Mouse (Mus musculus): Measurements from ENCODE around the gene Commd9.

The Commd9 gene

GRCm38 (mm10) chr2:101909326-101910080, 23.5 kb downstream of the Commd9 start:
- no peak for DNase-seq (ENCODE audit: inconsistent ontology term)

DNA sequence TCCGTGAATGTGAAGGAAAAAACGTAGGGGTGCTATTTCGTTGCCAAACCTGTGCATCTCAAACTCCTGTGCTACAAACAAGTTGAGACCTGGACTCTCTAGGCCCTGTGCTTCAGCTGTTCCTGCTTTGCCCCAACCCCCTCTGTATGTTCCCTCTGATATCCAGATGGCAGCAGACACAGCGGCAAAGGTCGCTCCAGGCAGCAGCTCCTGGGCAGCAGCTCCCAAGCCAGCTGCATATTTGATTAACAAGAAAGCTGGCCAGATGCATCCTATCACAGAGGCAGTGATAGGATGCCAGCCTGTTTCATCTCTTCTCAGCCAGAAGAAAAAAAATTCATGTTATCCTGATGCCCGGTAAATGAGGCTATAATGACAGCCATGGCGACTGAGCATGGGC, 32.5 kb downstream of the Commd9 start:
- DNase-seq (ENCODE audit: inconsistent ontology term) = no peak

GRCm38 (mm10) chr2:101920136-101920554, 34.1 kb downstream of the Commd9 start:
- DNase-seq (ENCODE audit: inconsistent ontology term) = peak; percentile 12

GRCm38 (mm10) chr2:101922302-101922701, 36.3 kb downstream of the Commd9 start:
- DNase-seq (ENCODE audit: inconsistent ontology term) = no peak

- DNase-seq (ENCODE audit: inconsistent ontology term) = no peak
Measured at GRCm38 (mm10) chr2:101923181-101923580, 37.1 kb downstream of the Commd9 start.

DNA sequence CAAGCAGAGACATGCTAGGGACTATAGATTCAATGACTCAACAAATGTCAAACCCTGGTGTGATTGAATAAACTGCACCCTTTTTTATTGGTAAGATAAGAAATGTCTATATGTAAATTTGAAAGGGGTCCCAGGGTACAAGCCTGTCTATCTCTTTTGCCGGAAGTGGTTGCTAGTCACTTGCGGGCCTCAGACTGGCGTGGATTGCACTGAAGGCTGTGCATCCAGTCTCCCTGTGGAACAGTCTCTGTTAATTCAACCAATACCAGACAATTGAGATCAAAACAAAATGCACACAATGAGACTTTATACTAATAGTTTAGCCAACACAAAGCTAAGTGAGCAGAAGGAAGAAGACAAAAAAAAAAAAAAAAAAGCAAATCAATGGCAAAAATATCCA, 39.1 kb downstream of the Commd9 start:
- no peak for DNase-seq (ENCODE audit: inconsistent ontology term)

GRCm38 (mm10) chr2:101925591-101926188, 39.6 kb downstream of the Commd9 start:
- DNase-seq (ENCODE audit: inconsistent ontology term) = peak; percentile 70

DNA sequence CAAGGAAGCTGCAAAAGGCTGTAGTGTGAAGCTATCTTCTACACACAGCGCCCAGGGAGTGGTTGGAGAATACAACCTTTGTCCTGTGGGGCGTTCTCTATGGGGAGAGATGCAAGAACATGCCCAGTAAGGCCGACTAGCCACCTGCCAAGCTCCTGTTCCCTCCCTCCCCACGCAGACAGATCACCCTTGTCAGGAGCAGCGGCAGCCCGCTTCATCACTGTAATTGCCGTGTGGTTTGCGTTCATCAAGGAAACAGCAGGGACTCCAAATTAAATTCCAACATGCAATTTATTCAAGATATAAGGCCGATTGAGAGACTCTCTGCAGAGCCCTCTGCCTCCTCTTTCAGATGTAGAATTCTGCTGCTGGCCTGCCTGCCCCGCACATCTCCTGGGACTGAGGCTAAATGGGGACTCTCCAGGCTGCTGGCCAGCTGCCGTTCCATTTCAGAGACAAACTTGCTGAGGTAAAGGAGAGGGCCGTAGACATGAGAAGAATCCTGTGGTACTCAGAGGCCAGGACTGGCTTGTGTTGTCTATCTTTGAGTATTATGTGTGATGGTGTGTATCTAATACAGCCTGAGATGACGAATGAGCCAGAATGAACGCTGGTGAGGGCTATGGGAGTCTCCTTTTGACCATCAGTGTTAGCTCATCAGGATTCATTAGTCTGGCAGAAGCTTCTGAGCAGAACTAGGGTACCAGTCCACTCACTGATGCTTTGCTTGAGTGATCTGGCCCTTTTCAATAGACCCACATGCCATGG, 46.3 kb downstream of the Commd9 start:
- DNase-seq (ENCODE audit: inconsistent ontology term) = peak; percentile 46

DNA sequence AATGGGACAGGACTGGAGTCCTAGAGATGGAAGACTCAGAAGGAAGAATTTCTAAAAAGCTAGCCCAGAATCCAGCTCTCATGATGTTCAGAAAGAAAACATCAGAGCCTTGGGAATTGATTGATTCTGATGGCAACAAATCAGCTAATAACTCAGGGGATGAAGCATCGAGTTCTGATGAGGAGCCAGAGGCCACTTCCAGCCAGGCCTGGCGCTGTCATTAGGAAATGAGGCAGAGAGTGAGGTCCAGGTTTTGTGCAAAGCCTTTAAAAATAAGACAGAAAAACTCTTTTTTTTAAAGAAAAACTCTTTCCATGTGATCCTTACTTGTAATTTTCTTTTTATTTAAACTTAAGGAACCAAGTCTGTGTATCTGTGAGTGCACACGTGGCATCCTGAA, 47.3 kb downstream of the Commd9 start:
- no peak for DNase-seq (ENCODE audit: inconsistent ontology term)

DNA sequence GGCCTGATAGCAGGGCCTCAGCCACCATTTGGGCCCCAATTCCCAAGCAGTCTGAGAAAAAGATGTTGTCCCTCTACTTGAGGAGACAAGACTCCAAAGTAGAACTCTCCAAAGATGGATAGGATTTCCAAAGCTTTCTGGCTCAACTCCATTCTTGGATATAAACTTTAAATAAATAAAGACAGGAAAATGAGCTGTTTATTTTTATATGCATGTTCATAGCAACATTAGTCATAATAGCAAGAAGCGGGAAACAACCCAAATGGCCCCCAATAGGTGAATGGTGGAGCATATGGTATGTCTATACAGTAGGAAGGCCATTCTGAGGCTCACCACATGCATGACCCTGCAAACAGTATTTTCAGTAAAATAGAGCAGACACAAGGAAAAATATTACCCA, 49.0 kb downstream of the Commd9 start:
- no peak for DNase-seq (ENCODE audit: inconsistent ontology term)

DNA sequence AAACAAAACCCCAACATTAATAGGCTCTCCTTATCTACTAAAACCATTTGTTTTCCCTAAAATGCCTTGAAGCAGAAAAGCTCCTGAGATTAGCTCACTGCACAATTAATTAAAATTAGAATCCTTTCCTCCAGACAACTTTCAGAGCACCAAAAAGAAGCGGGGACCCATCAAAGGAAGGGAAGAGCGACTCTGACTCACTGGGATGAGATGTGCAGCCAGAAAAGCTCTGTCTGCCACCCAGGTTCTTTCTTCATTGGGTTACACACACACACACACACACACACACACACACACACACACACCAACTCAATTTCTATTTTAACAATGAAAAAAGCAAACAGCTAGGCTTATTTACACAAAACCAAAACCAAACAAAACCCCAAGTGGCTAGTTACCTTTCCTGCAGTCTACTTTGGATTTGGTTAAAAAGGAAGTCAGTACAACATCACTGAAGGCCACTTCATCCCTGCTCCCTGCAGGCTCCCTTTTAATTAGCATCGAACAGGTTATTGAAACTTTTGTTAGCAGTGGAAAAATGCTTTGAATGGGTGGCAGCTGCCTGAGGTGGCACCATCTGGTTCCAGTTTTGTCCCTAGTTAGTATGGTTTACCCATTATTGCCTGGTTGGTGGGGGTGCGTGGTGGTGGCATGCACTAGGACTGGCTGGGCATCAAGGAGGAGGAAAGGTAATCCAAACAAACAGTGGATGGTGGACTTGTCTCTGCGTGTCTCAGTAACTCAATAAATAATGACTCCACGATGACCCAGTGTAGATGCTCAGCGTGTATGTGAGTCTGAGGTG, 64.9 kb downstream of the Commd9 start:
- DNase-seq (ENCODE audit: inconsistent ontology term) = peak; percentile 72
